Mouse (Mus musculus): ENCODE data around the gene Gm17402. TPM values are rescaled to one million over a fixed set of nuclear protein-coding genes. Genes with fewer than 3 reads are reported as not detected.

The Gm17402 gene
- total and polyA plus RNA-seq, 2 experiments = not detected

DNA sequence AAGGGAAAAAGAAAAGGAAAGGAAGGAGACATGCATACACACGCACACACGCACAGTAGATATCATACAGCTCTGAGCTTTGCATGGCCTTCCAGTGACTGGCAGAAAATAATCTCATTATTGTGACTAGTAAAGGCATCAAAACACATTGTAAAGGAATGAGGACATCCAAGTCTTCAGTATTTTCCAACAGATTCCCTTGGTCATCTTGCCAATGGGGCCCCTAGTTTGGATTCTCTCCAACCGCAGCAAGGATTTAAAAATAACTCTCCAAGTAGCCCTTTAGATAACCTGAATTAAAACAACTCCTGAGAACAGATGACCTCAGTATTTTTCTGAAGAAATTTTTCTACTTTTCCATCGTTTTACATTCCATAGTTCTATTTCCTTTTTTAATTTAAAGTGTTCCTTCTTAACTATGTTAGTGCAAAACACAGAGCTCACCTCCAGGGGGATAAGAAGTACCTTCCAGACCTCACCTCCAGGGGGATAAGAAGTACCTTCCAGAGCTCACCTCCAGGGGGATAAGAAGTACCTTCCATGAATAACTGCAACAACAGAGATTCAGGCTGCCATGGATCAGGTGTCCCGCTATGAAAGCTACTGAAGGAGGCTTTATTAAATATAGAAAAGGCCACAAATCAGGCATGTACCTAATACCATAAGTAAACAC is 5.4 kb downstream of the Gm17402 start:
- Histone ChIP-seq H3K4me1 (ENCODE audit: control insufficient read depth, insufficient read depth, low read length) (no peaks in the 10 kb centered on the region), H3K27me3 (ENCODE audit: control insufficient read depth, insufficient read depth, low read length) (0 out of 2 replicates have a peak, but pooled peaks cover 2% of the 10 kb centered on the region), H3K4me3 (ENCODE audit: insufficient read depth, low read depth, low read length) (no peak overlapping the region), H3K36me3 (ENCODE audit: control insufficient read depth, insufficient read depth, low read length) (no peaks in the 10 kb centered on the region), H3K9ac (ENCODE audit: low read depth, low read length) (no peak overlapping the region), H3K79me2 (ENCODE audit: control insufficient read depth, insufficient read depth, low read length) (no peaks in the 10 kb centered on the region), H3K27ac (replicated peaks; ENCODE audit: insufficient read depth, low read depth, low read length) (no peak overlapping the region)
- TF ChIP-seq POLR2A (IDR thresholded peaks at IDR 0.05; ENCODE audit: extremely low read depth, insufficient read depth, low read length) = no peak
- no peak for TF ChIP-seq CTCF (IDR thresholded peaks at IDR 0.05; ENCODE audit: low read depth, low read length)
- 78% methylated on average over 5 of the region's 5 CpGs for WGBS
- no peak for DNase-seq (ENCODE audit: extremely low read depth, low read depth, low spot score)

DNA sequence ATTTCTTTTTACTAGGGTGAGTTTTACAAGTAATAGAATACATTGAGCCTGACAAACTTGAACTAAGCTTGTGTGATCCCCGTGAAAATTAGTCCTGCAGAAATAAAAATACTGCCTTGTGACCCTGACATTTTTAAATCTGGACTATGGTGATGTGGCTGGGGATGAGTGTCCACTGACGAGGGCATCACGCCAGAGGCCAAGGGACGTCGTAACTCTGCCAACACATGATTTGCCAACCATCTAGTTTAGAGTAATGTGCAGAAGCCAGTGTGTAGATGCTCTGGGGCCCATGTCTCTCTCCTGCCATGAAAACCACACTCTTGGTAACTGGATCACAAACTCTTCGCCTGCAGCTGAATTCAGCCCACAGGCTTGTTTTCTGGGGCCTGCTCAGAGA is 7.5 kb downstream of the Gm17402 start:
- no peak for TF ChIP-seq CTCF (IDR thresholded peaks at IDR 0.05; ENCODE audit: low read depth, low read length)
- no peak for TF ChIP-seq POLR2A (IDR thresholded peaks at IDR 0.05; ENCODE audit: extremely low read depth, insufficient read depth, low read length)
- Histone ChIP-seq H3K27me3 (ENCODE audit: control insufficient read depth, insufficient read depth, low read length) (no peaks in the 10 kb centered on the region), H3K4me3 (ENCODE audit: insufficient read depth, low read depth, low read length) (no peak overlapping the region), H3K4me1 (ENCODE audit: control insufficient read depth, insufficient read depth, low read length) (no peaks in the 10 kb centered on the region), H3K9ac (ENCODE audit: low read depth, low read length) (no peak overlapping the region), H3K79me2 (ENCODE audit: control insufficient read depth, insufficient read depth, low read length) (no peaks in the 10 kb centered on the region), H3K27ac (replicated peaks; ENCODE audit: insufficient read depth, low read depth, low read length) (no peak overlapping the region), H3K36me3 (ENCODE audit: control insufficient read depth, insufficient read depth, low read length) (no peaks in the 10 kb centered on the region)
- 64% methylated on average over 6 of the region's 6 CpGs for WGBS
- DNase-seq (ENCODE audit: extremely low read depth, low read depth, low spot score) = peak; percentile 14

DNA sequence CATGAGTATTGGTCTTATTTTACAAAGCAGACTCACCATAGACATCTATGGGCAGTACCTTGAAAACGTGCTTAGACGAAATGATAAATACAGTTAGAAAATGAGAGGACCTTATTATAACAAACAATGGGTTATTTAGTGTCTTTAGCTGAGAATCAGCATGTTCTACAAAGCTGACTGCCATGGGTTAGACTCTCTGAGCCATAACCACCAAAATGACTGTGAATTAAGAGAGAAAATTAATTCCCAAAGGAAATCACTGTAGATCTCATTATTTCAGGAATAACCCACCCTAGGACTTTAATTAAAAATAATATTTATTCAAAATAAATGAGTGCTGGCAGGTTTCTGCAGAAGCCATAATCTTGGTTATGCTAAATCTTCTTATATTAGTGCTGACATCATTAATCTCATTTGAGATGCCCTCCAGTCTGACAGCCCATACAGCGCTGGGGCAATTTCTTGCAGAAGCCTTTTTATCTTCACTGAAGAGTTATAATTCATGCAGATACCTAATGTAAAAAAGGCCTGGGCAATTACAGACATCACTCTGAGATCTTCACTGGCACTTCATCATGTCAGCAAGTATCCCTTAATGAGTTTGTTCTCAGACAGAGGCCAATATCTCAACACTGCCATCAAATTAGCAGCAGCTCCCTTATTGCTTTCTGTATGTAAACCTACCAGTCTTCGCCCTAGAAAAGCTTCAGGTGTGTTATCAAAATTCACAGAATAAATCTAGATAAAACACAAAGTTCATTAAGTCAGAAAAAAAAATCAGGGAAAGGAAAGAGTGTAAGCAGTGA is 8.7 kb downstream of the Gm17402 start:
- no peak overlapping the region for H3K27ac ChIP-seq (replicated peaks; ENCODE audit: insufficient read depth, low read depth, low read length)
- H3K36me3 ChIP-seq (ENCODE audit: control insufficient read depth, insufficient read depth, low read length) = no peaks in the 10 kb centered on the region; the same call in 1 of the 2 replicates
- H3K4me1 ChIP-seq (ENCODE audit: control insufficient read depth, insufficient read depth, low read length) = no peaks in the 10 kb centered on the region
- no peak for TF ChIP-seq POLR2A (IDR thresholded peaks at IDR 0.05; ENCODE audit: extremely low read depth, insufficient read depth, low read length)
- TF ChIP-seq CTCF (IDR thresholded peaks at IDR 0.05; ENCODE audit: low read depth, low read length) = no peak
- no peak for DNase-seq (ENCODE audit: extremely low read depth, low read depth, low spot score)
- H3K9ac ChIP-seq (ENCODE audit: low read depth, low read length) = no peak overlapping the region
- H3K4me3 ChIP-seq (ENCODE audit: insufficient read depth, low read depth, low read length) = no peak overlapping the region
- no peaks in the 10 kb centered on the region for H3K79me2 ChIP-seq (ENCODE audit: control insufficient read depth, insufficient read depth, low read length)
- 76% methylated on average over 4 of the region's 4 CpGs for WGBS
- no peaks in the 10 kb centered on the region for H3K27me3 ChIP-seq (ENCODE audit: control insufficient read depth, insufficient read depth, low read length)

DNA sequence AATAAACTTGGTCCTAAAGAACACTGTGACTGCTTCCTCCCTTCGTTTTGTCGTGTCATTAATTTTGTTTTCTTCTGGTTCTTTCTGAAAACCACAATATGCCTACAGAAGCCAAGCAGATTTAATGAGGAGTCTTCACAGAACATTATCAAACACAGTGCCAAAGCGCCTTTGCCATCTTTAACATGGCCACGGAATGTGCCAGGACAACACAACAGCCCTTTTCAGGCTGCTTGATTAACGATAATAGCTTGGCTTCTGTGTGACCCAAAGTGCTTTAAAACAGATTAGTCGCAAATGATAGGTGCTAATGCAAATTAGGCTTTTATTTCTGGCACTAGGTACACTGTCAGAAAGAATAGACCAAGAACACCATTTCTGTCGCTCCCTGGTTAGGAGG is 16.6 kb downstream of the Gm17402 start:
- Histone ChIP-seq H3K9ac (ENCODE audit: low read depth, low read length) (no peak overlapping the region), H3K27me3 (ENCODE audit: control insufficient read depth, insufficient read depth, low read length) (no peaks in the 10 kb centered on the region), H3K4me1 (ENCODE audit: control insufficient read depth, insufficient read depth, low read length) (no peaks in the 10 kb centered on the region), H3K36me3 (ENCODE audit: control insufficient read depth, insufficient read depth, low read length) (no peaks in the 10 kb centered on the region; the same call in 1 of the 2 replicates), H3K4me3 (ENCODE audit: insufficient read depth, low read depth, low read length) (no peak overlapping the region), H3K27ac (replicated peaks; ENCODE audit: insufficient read depth, low read depth, low read length) (no peak overlapping the region), H3K79me2 (ENCODE audit: control insufficient read depth, insufficient read depth, low read length) (no peaks in the 10 kb centered on the region)
- DNase-seq (ENCODE audit: extremely low read depth, low read depth, low spot score) = no peak
- no peak for TF ChIP-seq CTCF (IDR thresholded peaks at IDR 0.05; ENCODE audit: low read depth, low read length)
- TF ChIP-seq POLR2A (IDR thresholded peaks at IDR 0.05; ENCODE audit: extremely low read depth, insufficient read depth, low read length) = no peak
- WGBS = 95% methylated on average over 7 of the region's 7 CpGs

DNA sequence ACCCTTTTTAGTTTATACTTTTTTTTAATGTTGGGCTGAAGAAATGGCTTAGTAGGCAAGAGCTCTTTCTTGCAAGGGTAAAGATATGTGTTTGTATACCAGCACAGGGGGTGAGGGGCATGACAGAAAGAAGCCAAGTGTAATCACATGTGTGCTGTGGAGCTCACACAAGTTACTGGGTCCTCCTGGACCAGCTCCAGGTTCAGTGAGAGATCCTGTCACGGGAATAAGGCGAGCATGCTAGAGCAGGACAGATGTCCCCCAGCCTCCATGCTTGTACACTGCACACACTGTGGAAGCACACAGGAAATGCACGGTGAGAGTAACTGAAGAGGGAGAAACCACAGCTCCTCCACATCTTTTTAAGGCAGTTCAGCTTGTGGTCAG is 22.2 kb downstream of the Gm17402 start:
- DNase-seq (ENCODE audit: extremely low read depth, low read depth, low spot score) = no peak
- Histone ChIP-seq H3K36me3 (ENCODE audit: control insufficient read depth, insufficient read depth, low read length) (no peaks in the 10 kb centered on the region), H3K27ac (replicated peaks; ENCODE audit: insufficient read depth, low read depth, low read length) (no peak overlapping the region), H3K9ac (ENCODE audit: low read depth, low read length) (no peak overlapping the region), H3K79me2 (ENCODE audit: control insufficient read depth, insufficient read depth, low read length) (no peaks in the 10 kb centered on the region), H3K4me3 (ENCODE audit: insufficient read depth, low read depth, low read length) (no peak overlapping the region), H3K4me1 (ENCODE audit: control insufficient read depth, insufficient read depth, low read length) (no peaks in the 10 kb centered on the region), H3K27me3 (ENCODE audit: control insufficient read depth, insufficient read depth, low read length) (no peaks in the 10 kb centered on the region)
- 88% methylated on average over 3 of the region's 3 CpGs for WGBS
- no peak for TF ChIP-seq CTCF (IDR thresholded peaks at IDR 0.05; ENCODE audit: low read depth, low read length)
- TF ChIP-seq POLR2A (IDR thresholded peaks at IDR 0.05; ENCODE audit: extremely low read depth, insufficient read depth, low read length) = no peak

All from liver, adult 2 months (tissue).